Mouse (Mus musculus) E14TG2a.4 (cell line): ENCODE results near the gene Tsnaxip1.

Experiments used
- CTCF ChIP-seq: conservative IDR thresholded peaks from 2 replicates; pipeline ENCODE4 v1.5.1; 2014; ENCODE audit warnings: low read length
- NANOG ChIP-seq: IDR thresholded peaks from 2 replicates; pipeline ENCODE4 v1.6.1; 2014; ENCODE audit warnings: borderline replicate concordance, low read length, mixed read lengths
- POU5F1 ChIP-seq: IDR thresholded peaks from 2 replicates; pipeline ENCODE4 v1.6.1; 2014; ENCODE audit warnings: low read length, borderline replicate concordance

DNA sequence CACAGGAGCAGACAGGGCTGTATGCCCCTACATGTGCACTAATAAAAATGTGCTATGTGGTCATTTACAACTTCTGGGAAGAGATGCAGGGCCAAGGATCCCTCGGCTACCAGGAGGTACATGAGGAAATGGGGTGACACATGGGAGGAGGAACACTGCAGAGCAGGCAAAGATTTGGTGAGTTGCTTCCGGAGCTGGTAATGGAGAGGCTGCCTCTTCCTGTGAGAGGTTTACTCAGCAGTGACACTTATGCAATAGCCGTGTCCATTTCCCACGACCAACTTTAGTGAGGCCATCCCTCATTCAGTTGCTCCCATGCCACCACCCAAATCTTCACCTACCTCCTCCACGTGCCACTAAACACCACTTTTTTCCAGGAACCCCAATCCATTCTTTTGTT is 47.2 kb upstream of the Tsnaxip1 start:
- TF ChIP-seq CTCF, result no peak
- TF ChIP-seq POU5F1, result no peak
- TF ChIP-seq NANOG, result no peak
